Mouse (Mus musculus): ENCODE results near the gene Aipl1.
A peak's percentile ranks its signal among the peaks of the same experiment; 100 is the strongest.

DNA sequence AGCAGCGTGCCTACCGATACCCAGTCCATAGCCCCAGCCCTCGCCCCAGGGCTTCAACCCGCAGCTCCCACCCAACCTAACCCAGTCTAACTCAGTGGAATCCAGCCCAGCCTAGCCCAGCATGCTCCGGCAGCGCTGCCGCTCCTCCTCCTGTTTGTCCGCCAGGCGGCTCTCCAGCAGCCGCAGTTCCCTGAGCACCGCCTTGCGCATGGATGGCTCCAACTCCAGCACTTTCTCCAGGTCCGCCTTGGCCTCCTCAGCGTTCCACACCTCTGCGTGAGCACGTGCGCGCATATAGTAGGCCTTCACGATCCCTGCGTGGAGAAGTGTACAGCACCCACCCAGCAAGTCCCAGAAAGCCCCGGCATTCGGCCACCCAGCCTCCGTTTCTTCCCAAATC, 8.2 kb downstream of the Aipl1 start:
- TF ChIP-seq POLR2A (IDR thresholded peaks at IDR 0.05; ENCODE audit: borderline replicate concordance, insufficient read depth, low read length) (no peak), CTCF (IDR thresholded peaks at IDR 0.05; ENCODE audit: borderline replicate concordance, insufficient read depth, low read depth, low read length) (peak; percentile 47)
